Mouse (Mus musculus): ENCODE data around the gene Gfi1b.

Gfi1b gene

GRCm38 (mm10) chr2:28601720-28602590 lies 19.8 kb downstream of the Gfi1b start:
- DNase-seq (ENCODE audit: extremely low read depth, insufficient read length, low spot score), result no peak

GRCm38 (mm10) chr2:28599569-28599900 lies 22.2 kb downstream of the Gfi1b start:
- no peak for DNase-seq (ENCODE audit: extremely low read depth, insufficient read length, low spot score)

GRCm38 (mm10) chr2:28598692-28599568 lies 22.9 kb downstream of the Gfi1b start:
- no peak for DNase-seq (ENCODE audit: extremely low read depth, insufficient read length, low spot score)

GRCm38 (mm10) chr2:28597733-28598547 lies 23.8 kb downstream of the Gfi1b start:
- no peak for DNase-seq (ENCODE audit: extremely low read depth, insufficient read length, low spot score)

- DNase-seq (ENCODE audit: extremely low read depth, insufficient read length, low spot score), result no peak
Observed at GRCm38 (mm10) chr2:28596998-28597397, 24.8 kb downstream of the Gfi1b start.

- DNase-seq (ENCODE audit: extremely low read depth, insufficient read length, low spot score), result no peak
Observed at GRCm38 (mm10) chr2:28596021-28596420, 25.8 kb downstream of the Gfi1b start.

GRCm38 (mm10) chr2:28592809-28593208 lies 29.0 kb downstream of the Gfi1b start:
- no peak for DNase-seq (ENCODE audit: extremely low read depth, insufficient read length, low spot score)

GRCm38 (mm10) chr2:28591479-28591878 lies 30.3 kb downstream of the Gfi1b start:
- peak; percentile 82 for DNase-seq (ENCODE audit: extremely low read depth, insufficient read length, low spot score)

- DNase-seq (ENCODE audit: extremely low read depth, insufficient read length, low spot score), result no peak
Observed at GRCm38 (mm10) chr2:28588574-28588973, 33.2 kb downstream of the Gfi1b start.

GRCm38 (mm10) chr2:28585730-28586129 lies 36.1 kb downstream of the Gfi1b start:
- no peak for DNase-seq (ENCODE audit: extremely low read depth, insufficient read length, low spot score)

GRCm38 (mm10) chr2:28585043-28585571 lies 36.7 kb downstream of the Gfi1b start:
- DNase-seq (ENCODE audit: extremely low read depth, insufficient read length, low spot score), result peak; percentile 36

GRCm38 (mm10) chr2:28583651-28584050 lies 38.1 kb downstream of the Gfi1b start, which contains the start of gene Gtf3c5:
TSS of gene Gtf3c5 (minus strand) at chr2:28583751.
- DNase-seq (ENCODE audit: extremely low read depth, insufficient read length, low spot score), result no peak

- peak; percentile 90 for DNase-seq (ENCODE audit: extremely low read depth, insufficient read length, low spot score)
Observed at GRCm38 (mm10) chr2:28582647-28583353, 39.0 kb downstream of the Gfi1b start.

- no peak for DNase-seq (ENCODE audit: extremely low read depth, insufficient read length, low spot score)
Observed at GRCm38 (mm10) chr2:28578003-28578402, 43.8 kb downstream of the Gfi1b start.

GRCm38 (mm10) chr2:28576815-28577214 lies 45.0 kb downstream of the Gfi1b start:
- DNase-seq (ENCODE audit: extremely low read depth, insufficient read length, low spot score), result no peak

- no peak for DNase-seq (ENCODE audit: extremely low read depth, insufficient read length, low spot score)
Observed at GRCm38 (mm10) chr2:28575341-28575740, 46.4 kb downstream of the Gfi1b start.

- DNase-seq (ENCODE audit: extremely low read depth, insufficient read length, low spot score), result no peak
Observed at GRCm38 (mm10) chr2:28569903-28570302, 51.9 kb downstream of the Gfi1b start.

GRCm38 (mm10) chr2:28566545-28566944 lies 55.2 kb downstream of the Gfi1b start:
- DNase-seq (ENCODE audit: extremely low read depth, insufficient read length, low spot score), result no peak

- DNase-seq (ENCODE audit: extremely low read depth, insufficient read length, low spot score), result no peak
Observed at GRCm38 (mm10) chr2:28564380-28564779, 57.4 kb downstream of the Gfi1b start.

GRCm38 (mm10) chr2:28563830-28564229 lies 58.0 kb downstream of the Gfi1b start:
- DNase-seq (ENCODE audit: extremely low read depth, insufficient read length, low spot score), result no peak
